Mouse (Mus musculus): ENCODE measurements around the gene Fam117a.
A peak's percentile ranks its signal among the peaks of the same experiment; 100 is the strongest.

Fam117a gene

DNA sequence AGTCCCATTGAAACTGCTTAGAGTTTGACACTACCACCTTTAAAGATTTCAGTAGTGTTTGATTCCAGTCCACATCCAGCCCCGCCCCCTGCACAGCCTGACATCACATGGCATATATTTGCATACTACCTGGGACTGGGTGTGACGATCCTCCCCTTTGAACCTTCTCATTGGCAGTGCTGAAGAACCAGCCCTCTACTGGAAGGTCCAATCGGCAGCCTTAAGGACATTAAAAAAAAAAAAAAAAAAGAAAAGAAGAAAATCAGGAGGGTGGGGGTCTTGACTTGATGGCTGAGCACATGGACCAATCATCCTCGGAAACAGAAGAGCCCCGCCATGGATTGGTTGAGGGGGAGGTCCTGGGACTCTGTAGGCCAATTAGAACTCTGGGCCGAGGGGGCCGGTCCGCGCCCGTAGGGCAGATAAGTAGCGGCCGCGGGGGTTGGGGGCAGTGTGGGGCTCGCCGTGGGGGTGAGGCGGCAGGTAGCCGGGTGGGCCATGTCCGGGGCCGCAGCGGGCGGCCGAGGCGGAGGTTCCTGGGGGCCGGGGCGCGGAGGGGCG lies at the start of gene Fam117a:
Fam117a (plus strand) TSS at position 451 of the 561 bp plus-strand sequence.
- DNase-seq = peak; percentile 91 to 92

DNA sequence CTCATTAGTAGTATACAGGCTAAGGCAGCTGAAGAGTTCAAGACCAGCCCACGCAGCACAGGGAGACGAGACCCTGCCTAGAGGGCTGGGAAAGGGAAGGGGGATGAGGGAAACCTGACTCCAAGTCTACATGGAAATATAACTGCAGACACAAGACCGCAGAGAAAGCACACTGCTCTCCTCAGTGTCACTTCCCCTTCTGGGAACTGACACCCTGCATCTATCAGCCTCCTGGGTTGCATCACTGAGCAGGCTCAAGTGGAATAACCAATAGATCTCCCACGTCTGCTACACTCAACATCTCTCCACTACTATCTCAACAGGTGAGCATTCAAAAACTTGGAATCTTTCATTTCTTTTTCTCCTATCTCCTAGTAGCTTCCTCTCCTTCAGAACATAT lies 44.8 kb upstream of the Fam117a start:
- peak in 1 of 2 experiments; percentile 16 for DNase-seq

DNA sequence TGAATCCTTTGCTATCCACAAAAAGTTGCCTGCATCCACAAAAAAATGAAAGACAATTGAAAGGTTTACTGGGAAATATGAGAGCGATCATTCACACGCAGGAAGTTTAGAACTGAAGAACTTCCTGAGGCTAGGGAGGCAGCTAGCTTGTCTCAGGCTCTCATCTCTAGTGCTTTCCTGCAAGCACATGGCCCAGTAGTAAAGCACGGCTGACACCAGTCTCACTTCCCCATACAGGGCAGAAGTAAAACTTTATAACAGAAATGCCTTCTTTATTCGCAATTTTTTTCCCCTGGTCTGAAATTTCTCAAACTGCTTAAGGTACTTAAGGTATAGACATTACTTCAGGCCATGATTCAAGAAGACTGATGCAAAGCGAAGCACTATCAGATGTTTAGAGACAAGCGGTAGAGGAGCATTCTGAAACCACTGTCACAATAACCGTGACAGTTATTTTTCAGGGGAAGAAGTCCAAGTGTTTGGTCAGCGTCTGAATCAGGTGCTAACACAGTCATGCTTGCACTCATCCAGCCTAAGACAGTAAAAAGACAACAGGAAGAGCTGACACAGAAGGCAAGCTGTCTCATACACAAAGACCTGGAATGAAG lies 43.7 kb upstream of the Fam117a start:
- peak in 1 of 2 experiments; percentile 24 for DNase-seq

DNA sequence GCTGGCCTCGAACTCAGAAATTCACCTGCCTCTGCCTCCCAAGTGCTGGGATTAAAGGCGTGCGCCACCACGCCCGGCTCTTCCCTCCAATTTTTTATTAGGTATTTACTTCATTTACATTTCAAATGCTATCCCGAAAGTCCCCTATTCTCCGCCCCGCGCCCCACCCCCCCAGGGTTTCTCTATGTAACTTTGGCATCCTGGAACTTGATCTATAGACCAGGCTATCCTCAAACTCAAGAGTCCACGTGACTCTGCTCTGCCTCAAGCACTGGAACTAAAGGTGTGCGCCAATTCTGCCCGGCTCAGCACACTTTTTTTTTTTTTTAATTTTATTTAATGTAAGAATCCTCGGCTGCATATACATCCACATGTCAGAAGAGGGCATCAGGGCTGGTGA lies 41.1 kb upstream of the Fam117a start:
- no peak for DNase-seq

DNA sequence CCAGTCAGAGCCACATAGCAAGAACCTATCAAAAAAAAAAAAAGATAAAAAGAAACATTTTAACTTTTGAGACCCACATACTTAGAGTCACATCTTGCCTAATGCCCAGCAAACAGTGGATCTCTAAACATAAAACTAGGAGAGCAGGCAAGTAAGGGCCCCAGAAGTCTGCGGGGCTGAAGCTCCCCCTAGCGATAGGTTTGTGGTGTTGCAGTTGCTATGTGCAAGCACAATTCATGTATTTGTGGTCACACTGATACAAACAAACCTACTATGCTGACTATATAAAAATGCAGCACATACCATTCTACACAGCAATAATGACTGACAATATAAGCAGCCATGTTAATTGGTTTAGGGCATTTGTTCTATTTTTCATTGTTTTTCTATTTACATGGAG lies 38.7 kb upstream of the Fam117a start:
- DNase-seq = peak in 1 of 2 experiments; percentile 18

DNA sequence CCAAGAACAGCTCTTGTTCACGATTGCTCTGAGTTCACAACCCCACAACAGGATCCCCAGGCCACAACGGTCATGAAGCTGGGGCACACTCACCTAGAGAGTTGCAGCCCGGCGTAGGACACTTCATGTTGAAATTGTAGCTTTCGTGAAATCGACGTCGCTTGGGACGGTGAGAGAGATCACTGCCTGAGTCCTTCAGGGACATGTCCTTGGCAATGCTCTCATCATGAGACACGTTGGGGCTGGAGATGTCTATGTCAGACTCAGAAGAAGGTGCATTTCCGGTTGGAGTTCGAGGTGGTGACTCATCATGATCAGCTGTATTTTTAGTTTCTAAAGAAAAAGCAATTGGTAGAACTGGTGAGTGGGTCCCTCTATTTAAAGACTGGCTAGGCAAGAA lies 36.9 kb upstream of the Fam117a start:
- no peak for DNase-seq

DNA sequence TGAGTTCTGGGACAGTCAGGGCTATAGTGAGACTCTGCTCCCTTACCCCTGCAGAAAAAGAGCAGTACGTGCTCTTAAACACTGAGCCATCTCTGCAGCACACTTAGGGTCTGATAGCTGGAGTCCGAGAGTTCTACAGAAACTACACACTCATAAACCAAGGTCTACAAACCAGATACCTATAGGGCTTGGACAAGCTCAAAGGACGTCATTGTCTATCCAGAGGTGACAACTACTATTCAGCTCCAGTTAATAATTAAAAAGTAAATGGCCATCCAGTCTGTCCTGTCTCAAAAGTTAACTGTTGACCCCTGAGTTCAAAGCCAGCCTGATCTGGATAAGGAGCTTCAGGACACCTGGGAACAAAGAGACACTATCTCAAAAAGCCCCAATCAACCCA lies 35.0 kb upstream of the Fam117a start:
- DNase-seq = no peak

DNA sequence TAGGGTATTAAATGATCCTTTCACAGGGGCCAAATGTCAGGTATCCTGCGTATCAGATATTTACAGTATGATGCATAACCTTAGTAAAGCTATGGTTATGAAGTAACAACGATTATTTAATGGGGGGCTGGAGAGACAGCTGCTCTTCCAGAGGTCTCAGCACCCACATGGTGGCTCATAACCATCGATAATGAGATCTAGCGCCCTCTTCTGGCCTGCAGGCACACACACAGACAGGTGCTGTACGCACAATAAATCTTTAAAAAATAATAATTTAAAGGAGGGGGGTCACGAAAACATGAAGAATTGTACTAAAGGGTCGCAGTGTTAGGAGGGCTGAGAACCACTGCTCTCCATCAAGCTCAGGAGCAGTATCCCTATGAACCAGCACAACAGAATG lies 31.2 kb upstream of the Fam117a start:
- no peak for DNase-seq

DNA sequence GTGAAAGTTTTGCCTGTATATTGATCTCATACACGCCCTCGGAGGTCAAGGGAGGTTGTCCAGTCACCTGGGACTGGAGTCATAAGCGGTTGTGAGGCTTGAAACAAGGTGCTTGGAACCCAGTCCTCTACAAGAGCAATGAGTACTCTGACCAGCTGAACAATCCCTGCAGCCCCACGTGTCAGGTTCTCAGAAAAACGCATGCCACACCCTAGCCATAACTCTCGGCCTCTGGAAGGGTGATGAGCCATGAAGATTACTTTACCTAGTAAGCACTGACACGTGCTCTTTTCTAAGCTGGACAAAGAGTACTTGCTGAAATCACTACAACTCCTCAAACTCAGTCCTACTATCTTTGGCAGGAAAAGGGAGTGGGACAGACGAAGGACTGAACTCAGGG lies 29.3 kb upstream of the Fam117a start:
- no peak for DNase-seq

DNA sequence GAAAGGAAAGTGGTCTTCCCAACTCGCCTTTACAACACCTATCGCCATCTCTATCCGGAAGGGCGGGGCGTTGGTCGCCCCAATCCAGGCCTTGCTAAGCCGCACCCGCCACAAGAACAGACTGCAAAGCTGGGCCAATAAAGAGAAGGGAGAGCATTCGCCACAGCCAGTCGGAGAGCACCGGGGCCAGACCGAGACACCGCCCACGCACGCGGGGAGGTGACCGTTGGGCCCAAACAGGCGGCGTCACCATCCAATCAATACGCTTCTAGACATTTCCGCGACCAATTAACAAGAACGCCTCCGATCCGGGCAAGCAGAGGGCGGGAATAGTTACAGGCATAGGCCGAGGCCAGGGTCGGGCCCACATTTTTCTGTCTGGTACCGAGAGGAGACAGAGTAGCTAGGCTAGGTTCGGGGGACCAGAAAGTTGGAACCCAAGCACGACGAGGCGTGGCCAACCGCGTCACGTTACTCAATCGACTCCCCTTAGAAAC lies 27.3 kb upstream of the Fam117a start:
- peak; percentile 98 to 99 for DNase-seq

DNA sequence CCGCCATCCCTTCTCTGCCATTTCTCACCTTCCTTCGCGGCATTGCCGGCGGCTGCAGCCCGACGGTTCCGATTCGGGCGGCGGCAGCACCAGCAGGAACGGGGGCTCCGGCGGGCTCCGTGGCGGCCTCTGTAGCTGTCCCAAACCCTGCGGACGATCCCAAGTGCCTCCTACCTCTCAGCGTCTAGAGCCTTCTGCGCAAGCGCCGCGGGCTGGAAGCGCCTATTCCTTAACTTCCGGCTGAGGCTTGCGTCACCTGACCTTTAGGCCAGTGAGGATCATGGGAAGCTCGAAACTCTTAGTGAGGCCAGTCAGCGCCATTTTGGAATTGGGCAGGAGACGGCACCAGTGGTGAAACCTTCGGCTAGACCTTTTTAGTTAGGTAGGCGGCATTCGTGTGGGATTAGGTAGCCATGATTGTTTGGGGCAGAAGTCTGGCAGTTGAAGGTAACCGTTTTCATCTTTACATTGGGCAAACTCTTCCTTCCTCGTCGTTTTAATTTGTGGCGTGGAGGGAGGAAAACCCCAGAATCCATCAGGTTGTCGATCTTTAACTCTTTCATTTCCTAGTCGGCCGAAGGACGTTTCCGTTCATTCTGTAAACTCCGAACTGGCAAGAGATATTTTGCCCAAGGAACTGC lies 26.7 kb upstream of the Fam117a start, which contains the start of gene Kat7:
Kat7 (minus strand) TSS at position 240 of the 641 bp plus-strand sequence.
- DNase-seq = peak; percentile 99 to 100

DNA sequence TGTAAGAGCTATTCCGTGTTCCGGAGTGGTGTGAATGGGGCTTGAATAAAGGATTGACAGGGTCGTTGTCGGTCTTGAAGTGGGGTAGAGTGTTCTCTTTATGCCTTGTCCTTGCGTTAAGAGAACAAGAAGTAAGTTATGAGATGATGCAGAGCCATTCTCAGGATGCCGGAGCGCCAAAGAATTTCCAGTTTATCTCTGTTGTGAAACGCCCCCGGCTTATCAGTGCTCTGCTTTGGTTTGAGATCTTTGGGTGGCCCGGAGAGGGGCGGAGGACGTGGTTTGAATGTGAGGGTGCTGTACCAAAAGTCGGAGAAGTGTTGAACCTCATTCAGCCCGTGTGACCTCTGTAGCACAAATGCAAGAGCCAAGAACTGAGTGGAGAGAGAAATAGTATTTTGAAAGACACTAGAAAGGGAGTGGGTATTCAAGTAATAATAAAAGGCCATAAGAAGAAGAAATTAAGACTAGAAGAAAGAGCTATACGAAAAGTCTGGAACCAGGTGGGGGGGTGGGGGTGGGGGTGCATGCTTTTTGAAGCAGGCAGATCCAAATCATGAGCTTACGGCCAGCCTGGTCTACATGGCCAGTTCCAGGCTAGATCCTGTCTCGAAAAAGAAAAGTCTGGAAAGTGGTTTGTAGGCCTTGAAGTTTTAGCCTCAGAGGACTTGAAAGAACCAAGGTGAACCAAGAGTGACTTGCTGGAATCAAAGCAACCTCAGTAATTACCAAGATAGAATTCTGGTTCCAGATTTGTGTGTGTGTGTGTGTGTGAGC lies 26.0 kb upstream of the Fam117a start:
- peak; percentile 40 to 49 for DNase-seq

DNA sequence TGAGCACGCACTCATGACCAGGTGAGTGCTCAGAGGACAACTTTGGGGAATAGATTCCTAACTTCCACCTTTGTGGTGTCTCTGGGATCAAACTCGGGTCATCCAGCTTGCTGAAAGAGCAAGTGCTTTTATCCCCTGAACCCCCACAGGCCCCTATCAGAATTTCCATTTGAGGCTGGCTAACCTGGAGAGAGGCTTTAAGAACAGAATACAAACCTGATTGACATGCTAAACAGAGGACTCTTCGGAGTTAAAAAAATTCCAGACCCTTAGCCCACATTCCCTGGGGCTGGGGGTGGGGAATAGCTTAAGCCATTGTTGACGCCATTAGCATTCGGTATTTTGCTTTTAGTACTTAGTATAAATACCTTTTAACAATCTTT lies 25.4 kb upstream of the Fam117a start:
- no peak for DNase-seq

DNA sequence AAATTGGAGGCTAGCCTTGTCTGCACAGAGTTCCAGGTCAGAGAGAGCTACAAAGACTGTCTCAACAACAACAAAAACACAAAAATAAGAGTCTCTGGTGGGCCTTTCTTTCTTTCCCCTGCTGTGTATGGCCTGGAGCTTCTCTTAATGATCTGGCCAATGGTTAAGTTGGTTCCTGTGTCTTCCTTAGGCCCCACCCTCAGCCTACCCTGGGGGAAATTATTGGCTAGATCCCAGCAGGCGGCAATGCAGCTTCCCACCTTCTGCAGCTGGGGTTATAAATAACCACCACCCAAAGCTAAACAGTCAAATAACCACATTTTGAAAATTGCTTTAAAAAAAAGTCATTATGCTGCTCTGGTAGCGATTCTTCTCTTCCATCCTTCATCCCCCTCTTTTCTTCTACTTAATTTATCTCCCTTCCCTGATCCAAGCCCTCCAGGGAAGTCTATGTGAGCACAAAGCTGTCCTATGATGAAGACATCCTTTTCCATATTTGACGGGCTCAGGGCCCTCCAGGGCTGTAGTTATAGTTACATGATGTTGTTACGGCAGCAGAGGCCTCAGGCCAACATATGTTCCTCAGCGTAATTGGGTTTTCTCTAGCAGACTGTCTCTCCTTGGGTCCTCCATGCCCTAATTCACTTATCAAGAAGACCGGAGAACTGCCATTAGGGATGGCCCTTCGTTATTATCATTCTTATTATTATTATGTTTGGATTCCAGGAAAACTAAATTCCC lies 21.4 kb upstream of the Fam117a start:
- no peak for DNase-seq

DNA sequence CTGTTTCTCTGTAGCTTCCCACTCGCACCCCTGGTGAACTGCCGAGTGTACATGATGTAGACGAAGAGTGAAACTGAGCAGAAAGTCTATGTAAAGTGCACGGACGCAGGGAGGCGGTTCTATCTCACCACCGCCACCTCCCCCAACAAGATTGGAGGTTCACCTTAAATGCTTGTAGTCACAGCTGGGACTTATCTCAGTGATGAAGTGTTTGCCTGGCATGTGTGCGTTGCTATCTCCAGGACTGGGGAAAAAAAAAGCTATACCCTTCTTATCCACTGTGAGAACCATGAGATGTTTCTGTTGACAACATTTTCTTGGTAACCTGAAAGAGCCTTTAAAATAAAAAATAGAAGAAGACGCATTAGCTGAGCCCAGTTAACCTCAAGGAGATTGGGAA lies 18.7 kb upstream of the Fam117a start:
- DNase-seq = no peak

DNA sequence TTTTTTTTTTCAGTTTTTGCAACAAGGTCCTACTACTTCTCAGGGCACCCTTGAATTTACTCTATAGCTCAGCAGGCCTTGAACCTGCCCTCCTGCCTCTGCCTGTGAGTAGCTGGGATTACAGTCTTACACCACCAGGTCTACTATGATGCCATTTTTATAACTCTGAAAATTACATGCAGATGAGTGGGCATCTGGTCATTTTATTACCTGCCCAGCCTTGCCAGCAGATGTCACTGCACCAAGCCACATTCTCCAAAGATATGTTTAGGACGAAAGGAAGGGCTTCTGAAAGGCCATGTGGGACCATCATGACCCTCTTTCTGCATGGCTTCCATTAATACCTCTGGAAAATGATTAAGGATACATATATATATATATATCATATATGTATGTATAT lies 17.3 kb upstream of the Fam117a start:
- no peak for DNase-seq

DNA sequence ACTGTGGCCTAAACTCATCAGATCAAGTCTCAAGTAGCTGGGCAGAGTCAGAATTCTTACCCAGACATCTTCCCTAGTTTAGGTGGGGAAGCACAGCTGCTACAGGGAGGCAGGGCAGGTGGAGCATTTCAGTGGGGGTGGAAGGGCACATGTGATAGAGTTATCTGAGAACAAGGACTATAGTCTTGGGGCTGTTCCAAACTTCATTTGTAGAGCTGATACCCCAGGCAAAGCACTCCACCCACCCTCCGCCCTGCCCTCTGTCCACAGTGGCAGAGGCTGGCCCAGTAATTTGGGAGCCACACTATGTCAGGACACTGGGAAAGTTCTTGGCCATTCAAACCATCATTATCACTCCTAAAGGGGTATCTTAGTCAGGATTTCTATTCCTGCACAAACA lies 16.8 kb upstream of the Fam117a start:
- no peak for DNase-seq

DNA sequence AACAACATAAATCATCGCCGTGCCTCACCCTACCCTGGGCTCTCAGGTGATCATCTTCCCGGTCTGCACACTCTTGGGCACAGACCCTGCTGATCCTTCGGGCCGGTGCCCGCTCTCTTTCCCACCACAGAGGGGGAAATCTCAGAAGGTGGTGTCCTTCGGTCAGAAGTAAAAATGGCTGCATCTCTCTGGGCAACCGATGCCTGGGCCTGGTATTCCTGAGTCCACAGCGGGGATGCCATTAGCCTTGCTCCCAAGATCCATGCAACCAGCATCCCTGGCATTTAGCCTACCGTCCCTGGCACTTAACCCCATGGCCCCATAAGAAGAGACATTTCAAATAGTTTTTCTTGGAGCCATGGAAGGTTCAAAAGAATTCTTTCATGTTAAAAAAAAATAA lies 12.6 kb upstream of the Fam117a start:
- DNase-seq = no peak

DNA sequence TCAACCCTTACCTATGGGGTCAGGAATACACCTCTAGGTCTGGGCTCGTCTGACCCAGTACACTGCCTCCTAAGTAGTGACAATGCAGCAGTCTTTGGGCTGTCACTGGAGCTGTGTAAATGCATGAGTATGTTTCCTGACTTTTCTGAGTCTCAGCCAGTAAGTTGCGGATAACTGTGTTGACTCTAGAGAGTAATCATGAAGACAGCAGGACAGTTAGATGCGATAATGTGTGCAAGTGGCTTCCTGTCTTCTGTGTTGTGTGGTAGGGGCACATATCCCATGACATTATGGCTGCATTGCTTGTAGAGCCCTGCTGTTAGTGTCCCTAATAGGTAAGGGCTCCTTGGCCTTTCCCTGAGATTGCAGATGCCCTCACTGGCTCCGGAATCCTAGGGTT lies 11.0 kb upstream of the Fam117a start:
- no peak for DNase-seq

DNA sequence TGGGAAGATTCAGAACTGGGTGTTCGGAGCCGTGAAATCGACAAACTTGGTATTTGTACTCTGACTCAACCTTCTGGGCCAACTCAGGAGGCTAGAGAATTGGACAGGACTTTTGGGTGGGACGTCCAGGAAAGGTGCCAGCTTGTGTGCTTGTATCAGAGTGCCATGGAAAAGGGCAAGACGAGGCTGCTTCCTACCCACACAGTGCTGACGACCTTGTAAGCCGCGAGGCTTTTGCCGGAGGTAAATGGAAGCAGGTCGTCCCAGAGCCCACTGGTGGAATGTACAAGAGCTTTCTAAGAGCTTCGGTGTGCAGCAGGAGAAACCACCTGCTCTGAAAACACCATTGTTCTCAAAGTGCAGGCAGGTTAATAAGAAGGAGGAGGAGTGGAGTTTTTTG lies 10.6 kb upstream of the Fam117a start:
- peak in 1 of 2 experiments; percentile 47 for DNase-seq

DNA sequence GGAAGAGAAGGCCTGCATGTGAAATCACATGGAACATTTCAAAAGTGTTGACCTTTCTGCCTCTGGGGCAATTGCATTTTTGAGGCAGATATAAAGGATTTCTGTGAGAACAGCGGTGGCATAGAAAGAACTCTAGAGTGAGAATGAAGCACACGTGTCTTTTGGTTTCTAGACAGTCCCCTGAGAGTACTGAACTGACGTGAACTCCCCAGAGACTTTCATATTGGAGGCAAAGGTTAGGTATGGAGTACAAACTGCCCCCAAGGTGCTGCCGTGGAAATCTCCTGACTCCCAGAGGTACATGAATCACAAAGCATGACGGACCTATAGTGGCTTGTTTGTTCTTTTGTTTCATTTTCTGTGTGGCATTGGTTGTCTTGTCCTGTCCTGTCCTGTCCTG lies 8.2 kb upstream of the Fam117a start:
- DNase-seq = no peak

DNA sequence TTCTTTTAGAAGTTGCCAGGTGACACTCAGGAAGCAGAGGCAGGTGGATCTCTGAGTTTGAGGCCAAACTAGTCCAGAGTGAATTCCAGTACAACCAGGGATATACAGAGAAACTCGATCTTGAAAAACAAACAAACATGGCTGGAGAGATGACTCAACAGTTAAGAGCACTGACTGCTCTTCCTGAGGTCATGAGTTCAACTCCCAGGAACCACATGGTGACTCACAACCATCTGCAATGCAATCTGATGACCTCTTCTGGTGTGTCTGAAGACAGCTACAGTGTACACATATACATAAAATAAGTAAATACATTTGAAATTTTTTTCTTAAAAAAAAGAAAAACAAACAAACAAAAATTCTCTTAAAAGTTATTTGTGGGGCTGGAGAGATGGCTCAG lies 6.2 kb upstream of the Fam117a start:
- no peak for DNase-seq

DNA sequence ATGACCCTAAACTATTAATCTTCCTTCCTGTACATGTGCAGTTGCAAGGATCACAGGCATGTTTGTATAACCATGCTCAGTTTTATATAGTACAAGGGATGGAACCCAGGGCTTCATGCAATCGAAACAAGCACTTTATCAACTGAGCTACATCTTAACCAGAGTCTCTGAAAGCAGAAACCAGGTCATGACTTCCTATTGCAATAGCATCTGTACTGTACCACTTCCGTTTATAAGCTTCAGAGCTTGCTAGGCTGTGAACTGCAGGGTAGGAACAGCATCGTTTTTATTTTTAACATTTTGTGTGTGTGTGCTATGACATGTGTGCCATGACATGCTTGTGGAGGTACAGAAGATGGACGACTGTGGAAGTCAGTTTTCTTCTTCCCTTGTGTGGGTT lies 3.6 kb upstream of the Fam117a start:
- DNase-seq = no peak

Data from lung, adult 18-20 months (tissue).